Comparison of ENCODE assay signal across 23 mouse cellular contexts in genomic region chr14:57699016-57699415, GRCm38 (mm10). TPM values are rescaled to one million over a fixed set of nuclear protein-coding genes. Genes with fewer than 3 reads are reported as not detected.
"Had no signal": no experiment of that assay in that cellular context is flagged by ENCODE, and none has a peak within 500 bp of the region (broad histone marks: within the 10 kb centered on the region; RNA-seq: fewer than 3 reads in every experiment).

No protein-coding gene starts in this region.

- H3K4me1 ChIP-seq: neural tube, embryonic 13.5 days; neural tube, embryonic 15.5 days had no signal

- H3K4me3 ChIP-seq: neural tube, embryonic 12.5 days; neural tube, embryonic 13.5 days; neural tube, embryonic 15.5 days; stomach, embryonic 15.5 days had no signal

- H3K9me3 ChIP-seq: neural tube, embryonic 12.5 days; neural tube, embryonic 13.5 days; neural tube, embryonic 15.5 days; stomach, embryonic 15.5 days had no signal

- H3K27ac ChIP-seq: neural tube, embryonic 12.5 days; neural tube, embryonic 13.5 days; neural tube, embryonic 15.5 days; stomach, embryonic 15.5 days; stomach, postnatal 0 days had no signal

- DNase-seq: retina, postnatal 1 day; right cerebral cortex, postnatal 14 days; right cerebral cortex, postnatal 25 days; right cerebral cortex, postnatal 4 days; spleen, adult 18-20 months; thymus, adult 18-20 months; thymus, adult 2 months; thymus, postnatal 14 days; thymus, postnatal 25 days; thymus, postnatal 36 days; thymus, postnatal 4 days had no signal

- H3K27me3 ChIP-seq: neural tube, embryonic 12.5 days; neural tube, embryonic 13.5 days; neural tube, embryonic 15.5 days; stomach, embryonic 15.5 days had no signal

RNA-seq across cellular contexts. Expression of gene Gm49361, which starts 46.9 kb away (rescaled TPM):
- total RNA-seq: neutrophil, adult 5-6 weeks had no signal
- polyA plus RNA-seq: neural tube, embryonic 12.5 days; neural tube, embryonic 13.5 days; neural tube, embryonic 14.5 days; neural tube, embryonic 15.5 days; spleen, adult 2 months; stomach, embryonic 14.5 days; stomach, embryonic 15.5 days; stomach, embryonic 16.5 days; stomach, postnatal 0 days; thymus, adult 2 months; thymus, postnatal 0 days; urinary bladder, adult 2 months had no signal
